Mouse (Mus musculus) erythroid progenitor cell, adult 5-6 weeks (primary cell): ENCODE data around the gene Dexi. TPM values are rescaled to one million over a fixed set of nuclear protein-coding genes. Genes with fewer than 3 reads are reported as not detected.

Source experiments
- ATAC-seq: replicated peaks from 2 replicates; pipeline ENCODE4 v1.8.0; 2016; ENCODE audit warnings: moderate number of reproducible peaks, mild to moderate bottlenecking, moderate TSS enrichment, inconsistent platforms; ENCODE audit not compliant: poor library complexity, low FRiP score, severe bottlenecking
- total RNA-seq, 2 experiments: library from RNA; stranded (forward) in 1 of 2; stranded (reverse) in 1 of 2; fragments of 150-400 nt in 1 of 2; fragments of 186-747, 209-891 nt in 1 of 2; gene quantifications; 2 replicates each; pipeline versions ENCODE4 v1.2.3 to v1.2.4; 2015 to 2017; ENCODE audit warnings: low replicate concordance in 2 of 2

The Dexi gene
- total RNA-seq, 2 experiments from 2014 or later, result 5.4 TPM; not detected in 1

- no peak for ATAC-seq
These were observed 75.3 kb downstream of the Dexi start for GRCm38 (mm10) chr16:10467391-10468107.

- no peak for ATAC-seq
These were observed 77.7 kb downstream of the Dexi start for GRCm38 (mm10) chr16:10465011-10465681.

- ATAC-seq, result no peak
These were observed 81.7 kb downstream of the Dexi start for GRCm38 (mm10) chr16:10461178-10461577.

- ATAC-seq, result no peak
These were observed 82.7 kb downstream of the Dexi start for GRCm38 (mm10) chr16:10460188-10460587.

DNA sequence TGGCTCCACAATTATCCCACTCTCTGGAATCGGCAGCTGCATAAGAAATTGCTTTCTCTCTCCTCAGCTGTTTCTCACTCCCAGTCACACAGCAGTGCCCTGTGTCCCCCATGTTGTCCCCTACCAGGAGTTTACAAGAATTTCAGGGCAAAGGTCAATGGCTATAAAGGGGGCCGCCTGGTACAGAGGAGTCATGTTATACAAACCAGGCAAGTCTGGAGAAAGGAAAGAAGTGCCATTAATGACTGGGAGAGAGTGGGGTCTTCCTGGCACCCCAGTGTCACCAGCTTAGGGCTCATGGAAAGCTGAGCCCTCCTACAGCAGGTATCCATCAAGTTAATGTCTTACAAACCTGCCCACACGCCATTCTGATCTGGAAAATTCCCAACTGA, 88.3 kb downstream of the Dexi start:
- no peak for ATAC-seq

DNA sequence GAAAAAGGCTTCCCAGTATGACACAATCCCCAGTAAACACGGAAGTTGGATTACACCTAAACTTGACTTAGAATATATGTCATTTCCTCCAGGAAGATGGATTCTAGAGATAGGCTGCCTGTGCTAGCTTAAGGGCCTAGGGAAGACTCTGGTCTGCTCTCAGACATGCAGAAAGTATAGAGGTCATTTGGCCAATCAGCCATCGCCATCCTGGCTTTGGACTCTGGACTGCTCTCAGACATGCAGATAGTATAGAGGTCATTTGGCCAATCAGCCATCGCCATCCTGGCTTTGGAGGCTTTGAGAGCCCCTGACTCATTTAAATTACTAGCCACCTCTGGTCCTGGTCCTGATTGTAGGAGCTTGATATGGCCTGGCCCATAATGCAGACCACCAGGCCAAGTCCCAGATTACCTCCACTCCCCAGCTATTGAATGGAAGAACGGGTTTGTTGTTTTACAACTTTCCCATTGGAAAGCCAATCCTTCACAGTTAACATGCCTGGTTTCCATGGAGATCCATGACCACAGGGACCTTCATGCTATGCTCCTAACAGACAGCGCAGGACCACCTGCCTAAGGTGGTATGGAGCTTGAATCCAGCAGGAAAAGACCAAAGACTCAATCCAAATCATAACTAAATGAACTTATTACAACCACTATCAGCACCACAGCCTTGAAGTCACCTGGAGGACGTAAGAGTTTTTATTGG, 88.8 kb downstream of the Dexi start:
- no peak for ATAC-seq

Other genes starting within 250 kb of the Dexi start
- gene Emp2, start 229.1 kb downstream of the Dexi start, total RNA-seq (2015; ENCODE audit: low replicate concordance), result 0.72 TPM in 1 of 2 replicates, not detected in the other
- gene Emp2, start 229.1 kb downstream of the Dexi start, total RNA-seq (2017; ENCODE audit: low replicate concordance), result not detected in 2 replicates
- 0.84 TPM in 1 of 2 replicates, not detected in the other for gene Tekt5, start 147.6 kb downstream of the Dexi start, total RNA-seq (2015; ENCODE audit: low replicate concordance)
- gene Tekt5, start 147.6 kb downstream of the Dexi start, total RNA-seq (2017; ENCODE audit: low replicate concordance), result not detected in 2 replicates
- gene Nubp1, start 131.1 kb downstream of the Dexi start, total RNA-seq (2015; ENCODE audit: low replicate concordance), result 12.6 and 21.4 TPM in 2 replicates
- 11.4 and 20.5 TPM in 2 replicates for gene Nubp1, start 131.1 kb downstream of the Dexi start, total RNA-seq (2017; ENCODE audit: low replicate concordance)
- not detected in 2 replicates for gene Tvp23a, start 95.7 kb downstream of the Dexi start, total RNA-seq (2015; ENCODE audit: low replicate concordance)
- gene Tvp23a, start 95.7 kb downstream of the Dexi start, total RNA-seq (2017; ENCODE audit: low replicate concordance), result not detected in 2 replicates
- gene Ciita, start 63.0 kb downstream of the Dexi start, total RNA-seq (2015; ENCODE audit: low replicate concordance), result 0.36 and 0.84 TPM in 2 replicates
- 0.26 and 0.30 TPM in 2 replicates for gene Ciita, start 63.0 kb downstream of the Dexi start, total RNA-seq (2017; ENCODE audit: low replicate concordance)
- gene Clec16a, start 2.3 kb upstream of the Dexi start, total RNA-seq (2015; ENCODE audit: low replicate concordance), result 6.7 and 8.6 TPM in 2 replicates
- gene Clec16a, start 2.3 kb upstream of the Dexi start, total RNA-seq (2017; ENCODE audit: low replicate concordance), result 4.0 and 5.4 TPM in 2 replicates
- 0.72 TPM in 1 of 2 replicates, not detected in the other for gene Socs1, start 242.5 kb upstream of the Dexi start, total RNA-seq (2015; ENCODE audit: low replicate concordance)
- gene Socs1, start 242.5 kb upstream of the Dexi start, total RNA-seq (2017; ENCODE audit: low replicate concordance), result 0.08 and 1.0 TPM in 2 replicates
- gene Tnp2, start 245.6 kb upstream of the Dexi start, total RNA-seq (2015; ENCODE audit: low replicate concordance), result not detected in 2 replicates
- gene Tnp2, start 245.6 kb upstream of the Dexi start, total RNA-seq (2017; ENCODE audit: low replicate concordance), result not detected in 2 replicates
- not detected in 2 replicates for gene Prm3, start 247.9 kb upstream of the Dexi start, total RNA-seq (2015; ENCODE audit: low replicate concordance)
- gene Prm3, start 247.9 kb upstream of the Dexi start, total RNA-seq (2017; ENCODE audit: low replicate concordance), result not detected in 2 replicates